Mouse (Mus musculus) limb, embryonic 13.5 days (tissue): ENCODE results near the gene Calm2. TPM values are rescaled to one million over a fixed set of nuclear protein-coding genes. Genes with fewer than 3 reads are reported as not detected.
A peak's percentile ranks its signal among the peaks of the same experiment; 100 is the strongest.

Source experiments
- ATAC-seq: fragments of 200-750 bp; cut with Nextera tagmentation; 2 replicates; pipeline ENCODE4 v1.8.0; 2017; ENCODE audit warnings: low read depth, moderate number of reproducible peaks, moderate TSS enrichment; ENCODE audit not compliant: low FRiP score
- H3K27ac ChIP-seq: fragments of 300-500 bp; sonication (generic); 2 replicates; pipeline ENCODE4 v1.5.1; 2015; ENCODE audit warnings: inconsistent platforms, mild to moderate bottlenecking, moderate library complexity
- H3K27me3 ChIP-seq: fragments of 300-500 bp; sonication (generic); 2 replicates; pipeline ENCODE4 v1.6.1; 2015; ENCODE audit warnings: mild to moderate bottlenecking, inconsistent platforms
- H3K36me3 ChIP-seq: fragments of 300-500 bp; sonication (generic); 2 replicates; pipeline ENCODE4 v1.6.1; 2015; ENCODE audit warnings: inconsistent platforms, mild to moderate bottlenecking, moderate library complexity
- H3K4me1 ChIP-seq: fragments of 300-500 bp; sonication (generic); 2 replicates; pipeline ENCODE4 v1.6.1; 2015; ENCODE audit warnings: inconsistent platforms
- H3K4me2 ChIP-seq: fragments of 300-500 bp; sonication (generic); replicated peaks from 2 replicates; pipeline ENCODE4 v1.6.1; 2015; ENCODE audit warnings: inconsistent platforms, mild to moderate bottlenecking, moderate library complexity
- H3K4me3 ChIP-seq: fragments of 300-500 bp; sonication (generic); 2 replicates; pipeline ENCODE4 v1.5.1; 2015; ENCODE audit warnings: moderate library complexity, mild to moderate bottlenecking, inconsistent platforms
- H3K9ac ChIP-seq: fragments of 300-500 bp; sonication (generic); 2 replicates; pipeline ENCODE4 v1.6.1; 2015; ENCODE audit warnings: mild to moderate bottlenecking, inconsistent platforms
- H3K9me3 ChIP-seq: fragments of 300-500 bp; sonication (generic); 2 replicates; pipeline ENCODE4 v1.6.1; 2016; ENCODE audit warnings: inconsistent platforms
- whole genome bisulfite sequencing: fragments of 180-500 bp; shearing (Covaris S2); methylation state at CpG from one replicate; pipeline ENCODE4 v1.1.7; 2015; 5-methylcytosine and 5-hydroxymethylcytosine counted together
- polyA plus RNA-seq: library from polyadenylated mRNA; unstranded; fragments of >200 nt; fragmentation: Nextera tagmentation; extraction: Ambion mirVana; gene quantifications from 2 replicates; pipeline ENCODE4 v1.2.1, GENCODE M21; 2015

The Calm2 gene
- polyA plus RNA-seq, 1 experiment from 2014 or later: 968 TPM

GRCm38 (mm10) chr17:87473441-87473735, 26.7 kb upstream of the Calm2 start:
- Histone ChIP-seq H3K27me3 (peaks cover 34% of the 10 kb centered on the region), H3K4me1 (peaks cover 30% of the 10 kb centered on the region), H3K9ac (peak overlapping the region; percentile 60), H3K4me3 (peak overlapping the region; percentile 40), H3K36me3 (no peaks in the 10 kb centered on the region), H3K4me2 (peak overlapping the region; percentile 76), H3K27ac (peak overlapping the region; percentile 0; the same call in 1 of the 2 replicates), H3K9me3 (no peaks in the 10 kb centered on the region)
- no peak for ATAC-seq
- WGBS: 7% methylated on average over 9 of the region's 9 CpGs

GRCm38 (mm10) chr17:87472879-87473278, 26.1 kb upstream of the Calm2 start:
- H3K9ac ChIP-seq: no peak overlapping the region
- H3K4me3 ChIP-seq: peak overlapping the region; percentile 40; the same call in 1 of the 2 replicates
- peak overlapping the region; percentile 76 for H3K4me2 ChIP-seq
- ATAC-seq: no peak
- peaks cover 34% of the 10 kb centered on the region for H3K27me3 ChIP-seq
- H3K9me3 ChIP-seq: no peaks in the 10 kb centered on the region
- no peak overlapping the region for H3K27ac ChIP-seq
- H3K4me1 ChIP-seq: peaks cover 30% of the 10 kb centered on the region
- WGBS: 48% methylated on average over 10 of the region's 10 CpGs
- no peaks in the 10 kb centered on the region for H3K36me3 ChIP-seq

- no peak for ATAC-seq
- no peaks in the 10 kb centered on the region for H3K36me3 ChIP-seq
- H3K9me3 ChIP-seq: no peaks in the 10 kb centered on the region
- H3K27me3 ChIP-seq: peaks cover 34% of the 10 kb centered on the region
- peaks cover 30% of the 10 kb centered on the region for H3K4me1 ChIP-seq
- H3K27ac ChIP-seq: no peak overlapping the region
- no peak overlapping the region for H3K4me3 ChIP-seq
- H3K9ac ChIP-seq: no peak overlapping the region
- H3K4me2 ChIP-seq: no peak overlapping the region
- 68% methylated on average over 6 of the region's 6 CpGs for WGBS
These were observed 24.9 kb upstream of the Calm2 start for GRCm38 (mm10) chr17:87471661-87472060.

DNA sequence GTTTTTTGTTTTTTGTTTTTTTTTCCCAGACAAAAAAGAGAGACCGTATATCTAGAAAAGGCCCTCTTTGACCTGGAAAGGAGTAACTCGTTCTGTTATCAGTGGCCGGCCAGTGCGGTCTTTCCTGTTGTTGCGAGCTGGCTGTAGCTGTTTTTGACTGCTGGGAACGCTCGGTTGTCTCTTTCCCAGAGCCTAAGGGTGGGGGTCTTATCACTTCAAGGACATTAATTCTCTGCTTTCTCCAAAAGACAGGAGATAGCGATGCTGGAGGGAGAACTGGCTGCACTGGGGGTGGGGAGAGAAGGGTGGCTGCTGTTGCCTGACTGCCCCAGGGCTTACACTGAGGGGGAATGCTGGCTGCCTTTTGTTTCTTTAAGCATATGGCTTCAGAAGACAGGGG, 24.1 kb upstream of the Calm2 start:
- no peak overlapping the region for H3K9ac ChIP-seq
- no peaks in the 10 kb centered on the region for H3K36me3 ChIP-seq
- ATAC-seq: no peak
- peaks cover 34% of the 10 kb centered on the region for H3K27me3 ChIP-seq
- no peak overlapping the region for H3K27ac ChIP-seq
- WGBS: 71% methylated on average over 8 of the region's 8 CpGs
- no peaks in the 10 kb centered on the region for H3K9me3 ChIP-seq
- no peak overlapping the region for H3K4me3 ChIP-seq
- no peak overlapping the region for H3K4me2 ChIP-seq
- H3K4me1 ChIP-seq: peaks cover 30% of the 10 kb centered on the region

GRCm38 (mm10) chr17:87470282-87470681, 23.5 kb upstream of the Calm2 start:
- Histone ChIP-seq H3K36me3 (no peaks in the 10 kb centered on the region), H3K4me1 (peaks cover 25% of the 10 kb centered on the region), H3K4me2 (no peak overlapping the region), H3K27ac (no peak overlapping the region), H3K9me3 (no peaks in the 10 kb centered on the region), H3K9ac (no peak overlapping the region), H3K4me3 (no peak overlapping the region), H3K27me3 (peaks cover 32% of the 10 kb centered on the region)
- WGBS: 66% methylated on average over 8 of the region's 8 CpGs
- ATAC-seq: no peak

GRCm38 (mm10) chr17:87469428-87469827, 22.7 kb upstream of the Calm2 start:
- Histone ChIP-seq H3K4me3 (no peak overlapping the region), H3K9ac (no peak overlapping the region), H3K27me3 (peaks cover 24% of the 10 kb centered on the region; the same call in 1 of the 2 replicates), H3K4me2 (no peak overlapping the region), H3K9me3 (no peaks in the 10 kb centered on the region), H3K4me1 (peaks cover 16% of the 10 kb centered on the region), H3K27ac (no peak overlapping the region), H3K36me3 (no peaks in the 10 kb centered on the region)
- WGBS: 87% methylated on average over 8 of the region's 8 CpGs
- ATAC-seq: no peak

- no peak for ATAC-seq
- Histone ChIP-seq H3K4me3 (no peak overlapping the region), H3K4me2 (no peak overlapping the region), H3K27me3 (peaks cover 23% of the 10 kb centered on the region; the same call in 1 of the 2 replicates), H3K36me3 (no peaks in the 10 kb centered on the region), H3K9me3 (no peaks in the 10 kb centered on the region), H3K27ac (no peak overlapping the region), H3K4me1 (peaks cover 8% of the 10 kb centered on the region), H3K9ac (no peak overlapping the region)
- WGBS: 71% methylated on average over 5 of the region's 5 CpGs
These were observed 21.9 kb upstream of the Calm2 start for GRCm38 (mm10) chr17:87468616-87469015.

GRCm38 (mm10) chr17:87461499-87461896, 14.8 kb upstream of the Calm2 start:
- no peak overlapping the region for H3K4me2 ChIP-seq
- no peak overlapping the region for H3K4me3 ChIP-seq
- H3K27ac ChIP-seq: no peak overlapping the region
- H3K27me3 ChIP-seq: peaks cover 17% of the 10 kb centered on the region
- peaks cover 47% of the 10 kb centered on the region for H3K4me1 ChIP-seq
- H3K36me3 ChIP-seq: no peaks in the 10 kb centered on the region
- ATAC-seq: no peak
- no peak overlapping the region for H3K9ac ChIP-seq
- H3K9me3 ChIP-seq: no peaks in the 10 kb centered on the region
- WGBS: 45% methylated on average over 3 of the region's 3 CpGs

- H3K4me1 ChIP-seq: peaks cover 47% of the 10 kb centered on the region
- no peak for ATAC-seq
- H3K27me3 ChIP-seq: peaks cover 17% of the 10 kb centered on the region
- H3K27ac ChIP-seq: peak overlapping the region; percentile 67
- H3K36me3 ChIP-seq: no peaks in the 10 kb centered on the region
- H3K9me3 ChIP-seq: no peaks in the 10 kb centered on the region
- H3K4me3 ChIP-seq: peak overlapping the region; percentile 11; the same call in 1 of the 2 replicates
- peak overlapping the region; percentile 48 for H3K9ac ChIP-seq
- WGBS: 26% methylated on average over 17 of the region's 17 CpGs
- peak overlapping the region; percentile 58 for H3K4me2 ChIP-seq
These were observed 14.1 kb upstream of the Calm2 start for GRCm38 (mm10) chr17:87460669-87461498.

DNA sequence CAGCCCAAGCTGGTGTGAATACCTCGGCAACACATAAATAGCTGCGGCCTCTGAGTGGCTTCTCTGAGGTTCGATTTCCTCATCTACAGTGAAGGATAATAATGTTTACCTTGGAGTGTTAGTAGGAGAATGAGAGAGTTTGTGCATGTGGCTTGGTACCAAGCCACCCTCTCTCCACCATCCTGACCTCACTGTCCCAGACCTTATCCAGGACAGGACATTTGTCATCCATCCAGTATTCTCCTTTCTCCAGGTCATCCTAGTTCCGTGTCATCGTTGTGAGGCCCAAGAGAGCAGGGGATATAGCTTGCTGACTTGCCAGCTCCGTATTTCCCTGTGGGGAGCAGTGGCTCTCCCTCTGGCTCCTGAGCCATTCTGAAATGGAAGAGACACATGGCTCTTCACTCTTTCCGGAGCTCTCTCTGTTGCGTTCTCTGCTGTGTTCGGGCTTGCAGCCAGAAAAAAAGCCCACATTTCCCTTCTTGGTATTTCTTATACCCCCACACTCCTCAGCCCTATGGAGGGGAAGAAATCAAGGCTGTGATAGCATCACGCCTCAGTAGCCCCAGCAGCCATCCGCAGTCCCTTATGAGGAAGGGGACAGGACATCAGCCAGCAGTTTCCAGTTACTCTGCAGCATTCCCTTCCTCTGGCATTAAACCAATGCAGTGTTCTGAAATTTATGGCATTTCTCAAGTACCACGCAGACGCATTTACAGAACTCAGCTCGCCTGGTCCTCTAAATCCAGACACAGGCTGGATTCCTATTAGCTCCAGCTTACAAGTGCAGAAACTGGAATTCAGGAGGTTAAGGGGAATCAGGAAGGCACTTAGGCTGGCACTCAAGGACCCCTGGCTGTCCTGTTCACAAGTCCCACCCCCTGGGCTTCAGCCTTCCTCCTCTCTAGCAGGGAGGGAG, 13.3 kb upstream of the Calm2 start:
- Histone ChIP-seq H3K27me3 (peaks cover 17% of the 10 kb centered on the region), H3K4me1 (peaks cover 47% of the 10 kb centered on the region), H3K4me3 (peak overlapping the region; percentile 11), H3K9ac (peak overlapping the region; percentile 48), H3K9me3 (no peaks in the 10 kb centered on the region), H3K27ac (peak overlapping the region; percentile 67), H3K4me2 (peak overlapping the region; percentile 58), H3K36me3 (no peaks in the 10 kb centered on the region)
- WGBS: 9% methylated on average over 14 of the region's 14 CpGs
- peak; percentile 71; the same call in 1 of the 2 replicates for ATAC-seq

DNA sequence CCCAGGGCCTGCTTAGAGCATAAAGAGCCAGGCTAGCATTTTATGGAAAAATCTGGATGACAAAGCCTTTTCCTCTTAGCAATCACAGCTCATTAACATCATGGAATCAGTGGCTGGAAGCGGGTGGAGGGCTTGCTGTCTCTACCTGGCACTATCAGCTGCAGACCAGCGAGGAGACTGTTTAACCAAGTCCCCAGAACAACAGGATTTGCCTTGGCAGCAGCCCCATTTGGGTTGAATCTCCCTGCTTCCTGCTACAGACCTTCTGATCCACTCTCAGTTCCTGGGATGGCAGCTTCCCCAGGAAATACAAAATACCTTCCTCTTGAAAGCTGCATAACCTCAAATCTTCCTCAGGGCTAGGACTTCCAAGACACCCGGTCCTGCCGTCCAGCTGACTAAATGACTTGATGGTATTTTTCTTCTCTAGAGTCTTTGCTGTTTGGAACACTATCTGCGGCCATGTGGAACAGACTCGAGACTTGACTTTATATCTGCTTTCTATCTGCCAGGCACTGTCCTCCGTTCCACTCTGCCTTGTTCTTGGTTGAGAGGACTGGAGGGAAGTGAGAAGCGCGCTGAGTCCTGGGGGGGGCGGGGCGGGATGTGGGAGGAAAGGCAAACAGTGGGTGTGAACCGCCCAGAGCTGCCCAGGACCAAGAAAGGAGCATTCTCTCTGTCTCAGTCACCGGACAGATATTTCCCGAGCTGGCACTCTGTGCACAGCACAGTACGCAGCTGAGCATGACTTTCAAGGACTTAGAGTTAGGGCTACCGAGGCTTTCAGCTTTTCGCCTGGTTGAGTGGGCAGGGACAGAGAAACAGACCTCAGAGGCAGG, 12.4 kb upstream of the Calm2 start:
- Histone ChIP-seq H3K4me2 (peak overlapping the region; percentile 58), H3K27me3 (peaks cover 17% of the 10 kb centered on the region), H3K9ac (peak overlapping the region; percentile 48), H3K4me1 (peaks cover 47% of the 10 kb centered on the region), H3K36me3 (no peaks in the 10 kb centered on the region), H3K9me3 (no peaks in the 10 kb centered on the region), H3K4me3 (peak overlapping the region; percentile 11; the same call in 1 of the 2 replicates), H3K27ac (peak overlapping the region; percentile 67; the same call in 1 of the 2 replicates)
- ATAC-seq: no peak
- 12% methylated on average over 13 of the region's 17 CpGs for WGBS
